Mouse (Mus musculus): ENCODE data around the gene Fam104a.

DNA sequence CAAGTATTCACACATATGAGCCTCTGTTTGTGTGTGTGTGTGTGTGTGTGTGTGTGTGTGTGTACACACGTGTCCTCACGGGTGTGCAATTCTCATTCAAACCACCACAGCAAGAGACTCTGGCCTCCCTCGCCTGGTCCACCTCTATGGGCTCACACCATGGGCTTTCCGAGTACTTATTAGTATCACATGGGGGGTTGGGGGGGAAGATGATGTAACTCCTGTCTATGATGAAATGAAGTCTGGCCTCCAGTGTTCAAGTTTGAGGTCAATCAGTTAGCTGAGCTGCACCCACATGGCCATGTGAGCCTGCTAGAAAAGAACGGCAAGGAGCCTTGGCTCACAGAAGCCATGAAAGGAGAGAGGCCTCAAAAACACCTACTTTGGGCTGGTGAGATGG, 50.6 kb downstream of the Fam104a start:
- TF ChIP-seq POLR2A (IDR thresholded peaks at IDR 0.05; ENCODE audit: insufficient read depth, low read depth, low read length) (no peak), CTCF (IDR thresholded peaks at IDR 0.05; ENCODE audit: insufficient read depth, low read depth, low read length) (no peak)

Measured in olfactory bulb, adult 2 months (tissue).